11 mouse cellular contexts compared by ENCODE assay signal in the genomic region with DNA sequence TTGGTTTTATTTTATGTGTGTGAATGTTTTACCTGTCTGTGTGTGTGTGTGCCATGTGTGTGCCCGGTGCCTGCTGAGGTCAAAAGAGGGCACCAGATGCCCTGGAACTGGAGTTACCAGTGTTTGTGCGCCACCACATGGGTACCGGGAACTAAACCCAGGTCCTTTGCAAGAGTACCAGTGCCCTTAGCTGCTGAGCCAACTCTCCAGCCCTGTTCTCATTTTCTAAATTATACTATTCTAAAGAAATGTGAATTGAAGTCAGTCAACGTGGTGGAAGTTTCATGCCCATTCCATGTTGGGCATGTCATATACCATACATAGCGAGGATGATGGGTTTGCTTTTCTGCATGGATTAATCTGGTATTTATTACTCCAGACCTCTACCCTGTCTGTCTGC.
"Had no signal": no experiment of that assay in that cellular context is flagged by ENCODE, and none has a peak within 500 bp of the region (broad histone marks: within the 10 kb centered on the region; RNA-seq: fewer than 3 reads in every experiment).

No protein-coding gene starts in this region.

- H3K27ac ChIP-seq: left cerebral cortex, adult 2 months; limb, embryonic 10.5 days; midbrain, embryonic 12.5 days; stomach, postnatal 0 days had no signal

- H3K9me3 ChIP-seq: limb, embryonic 10.5 days; midbrain, embryonic 12.5 days had no signal

- H3K27me3 ChIP-seq: midbrain, embryonic 12.5 days had no signal

- H3K4me2 ChIP-seq: midbrain, embryonic 12.5 days had no signal

- H3K4me3 ChIP-seq: left cerebral cortex, adult 2 months; limb, embryonic 10.5 days; midbrain, embryonic 12.5 days had no signal

- ATAC-seq: lung, postnatal 0 days had no signal

- H3K36me3 ChIP-seq: limb, embryonic 10.5 days; midbrain, embryonic 12.5 days had no signal

- H3K9ac ChIP-seq: midbrain, embryonic 12.5 days had no signal

- DNase-seq: kidney, adult 8-10 months; kidney, postnatal 25 days; lung, adult 2 months; lung, postnatal 36 days; right cerebral cortex, adult 18-20 months; thymus, postnatal 4 days had no signal
